Mouse (Mus musculus): ENCODE data around the gene Vgll3. TPM values are rescaled to one million over a fixed set of nuclear protein-coding genes. Genes with fewer than 3 reads are reported as not detected.

The Vgll3 gene
- polyA plus RNA-seq, 1 experiment from 2014 or later, result 52.1 TPM

GRCm38 (mm10) chr16:65867927-65868326 is 52.9 kb downstream of the Vgll3 start:
- no peak for ATAC-seq (ENCODE audit: insufficient number of reproducible peaks, insufficient read depth, low FRiP score, low TSS enrichment, low read depth)
- Histone ChIP-seq H3K4me2 (no peak overlapping the region), H3K36me3 (no peaks in the 10 kb centered on the region), H3K27ac (peak overlapping the region; percentile 76; the same call in 1 of the 2 replicates), H3K9me3 (no peaks in the 10 kb centered on the region), H3K4me3 (no peak overlapping the region), H3K27me3 (no peaks in the 10 kb centered on the region), H3K4me1 (peaks cover 19% of the 10 kb centered on the region), H3K9ac (no peak overlapping the region)
- WGBS, result 31% methylated on average over 2 of the region's 2 CpGs

DNA sequence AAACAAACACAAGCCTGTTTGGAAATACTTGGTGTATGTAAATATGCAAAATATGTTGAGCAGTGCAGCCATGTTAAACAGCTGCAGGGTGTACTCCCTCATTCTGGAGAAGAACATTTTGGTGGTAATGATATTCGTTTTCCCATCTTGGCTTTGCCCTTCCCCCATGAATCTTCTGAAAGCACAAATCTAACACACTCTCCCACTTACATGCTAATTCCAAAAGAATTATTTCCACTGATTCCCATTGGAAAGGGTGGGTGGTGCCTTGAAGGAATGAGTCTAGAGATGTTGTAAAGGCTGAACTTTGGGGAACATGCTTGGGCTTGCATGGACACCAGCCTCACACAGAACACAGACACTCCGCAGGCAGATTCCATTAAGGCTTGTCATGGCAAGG is 53.9 kb downstream of the Vgll3 start:
- peaks cover 19% of the 10 kb centered on the region for H3K4me1 ChIP-seq
- 50% methylated on average over 2 of the region's 2 CpGs for WGBS
- H3K27me3 ChIP-seq, result no peaks in the 10 kb centered on the region
- ATAC-seq (ENCODE audit: insufficient number of reproducible peaks, insufficient read depth, low FRiP score, low TSS enrichment, low read depth), result 0 out of 2 replicates have a peak, but pooled peaks have one; percentile 64
- H3K27ac ChIP-seq, result peak overlapping the region; percentile 7; the same call in 1 of the 2 replicates
- H3K9ac ChIP-seq, result no peak overlapping the region
- H3K4me3 ChIP-seq, result no peak overlapping the region
- no peaks in the 10 kb centered on the region for H3K9me3 ChIP-seq
- H3K4me2 ChIP-seq, result no peak overlapping the region
- no peaks in the 10 kb centered on the region for H3K36me3 ChIP-seq

DNA sequence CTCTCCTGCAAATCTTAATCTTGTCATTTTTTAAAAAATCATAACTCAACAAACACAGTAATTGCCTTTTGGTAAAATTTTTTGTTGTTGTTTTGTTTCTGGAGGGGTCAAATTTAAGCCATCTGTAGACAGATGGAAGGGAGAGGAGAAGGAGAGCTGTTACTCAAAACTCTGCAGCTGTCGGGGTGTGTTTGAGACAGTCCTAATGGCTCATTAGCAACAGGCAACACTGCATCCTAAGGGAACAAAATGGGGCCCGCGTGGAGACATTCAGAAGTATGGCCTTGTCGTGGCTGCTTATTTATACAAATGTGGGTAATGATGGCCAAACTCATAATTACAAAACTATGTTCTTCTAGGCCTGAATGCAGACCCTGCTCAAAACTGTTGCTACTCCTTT is 73.9 kb downstream of the Vgll3 start:
- Histone ChIP-seq H3K4me2 (no peak overlapping the region), H3K27ac (no peak overlapping the region), H3K4me1 (no peaks in the 10 kb centered on the region), H3K27me3 (no peaks in the 10 kb centered on the region), H3K36me3 (no peaks in the 10 kb centered on the region), H3K9me3 (no peaks in the 10 kb centered on the region), H3K9ac (no peak overlapping the region), H3K4me3 (no peak overlapping the region)
- no peak for ATAC-seq (ENCODE audit: insufficient number of reproducible peaks, insufficient read depth, low FRiP score, low TSS enrichment, low read depth)
- WGBS, result 66% methylated on average over 4 of the region's 4 CpGs

Data from embryonic facial prominence, embryonic 13.5 days (tissue).